Mouse (Mus musculus): Measurements from ENCODE around the gene Fsd1l.

Gene Fsd1l

GRCm38 (mm10) chr4:53631316-53632010 is at the start of gene Fsd1l:
Fsd1l (plus strand) TSS chr4:53631471.
- DNase-seq (ENCODE audit: extremely low spot score) = peak; percentile 78

DNA sequence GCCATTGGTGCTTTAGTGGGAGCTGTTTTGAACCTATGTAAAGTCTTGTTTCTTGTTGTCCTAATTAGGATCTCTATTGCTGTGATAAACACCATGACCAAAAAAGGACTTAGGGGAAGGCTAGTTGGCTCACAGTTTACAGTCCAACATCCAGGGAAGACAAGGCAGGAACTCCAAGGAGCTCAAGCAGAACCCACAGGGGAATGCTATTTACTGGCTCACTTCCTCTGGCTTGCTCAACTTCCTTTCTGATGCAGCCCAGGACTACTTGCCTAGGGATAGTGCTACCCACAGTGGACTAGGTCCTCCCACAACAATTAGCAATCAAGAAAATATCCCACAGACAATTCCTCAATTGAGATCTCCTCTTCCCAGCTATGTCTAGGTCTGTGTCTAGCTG is 43.6 kb upstream of the Fsd1l start:
- no peak for DNase-seq (ENCODE audit: extremely low spot score)

GRCm38 (mm10) chr4:53588936-53589335 is 42.3 kb upstream of the Fsd1l start:
- DNase-seq (ENCODE audit: extremely low spot score) = no peak

GRCm38 (mm10) chr4:53589466-53589865 is 41.8 kb upstream of the Fsd1l start:
- DNase-seq (ENCODE audit: extremely low spot score) = no peak

DNA sequence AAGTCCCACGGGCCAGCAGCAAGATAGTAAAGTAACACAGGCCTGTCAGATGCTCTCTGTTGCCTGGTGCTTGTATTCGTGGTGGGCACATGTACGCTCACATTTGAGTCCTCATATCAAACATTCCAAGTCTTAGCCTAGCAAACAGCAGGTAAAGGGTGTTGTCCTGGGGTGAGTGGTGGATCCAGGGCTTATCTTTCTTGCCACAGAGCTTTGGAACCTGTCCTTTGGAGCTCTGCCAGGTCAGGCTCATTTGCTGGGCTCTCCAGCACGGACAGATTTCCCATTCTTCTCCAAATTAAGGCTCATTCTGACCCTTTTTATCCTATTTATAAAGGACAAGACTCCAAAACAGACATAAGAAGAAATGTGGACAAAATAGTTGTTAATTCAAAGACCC is 41.1 kb upstream of the Fsd1l start:
- DNase-seq (ENCODE audit: extremely low spot score) = no peak

DNA sequence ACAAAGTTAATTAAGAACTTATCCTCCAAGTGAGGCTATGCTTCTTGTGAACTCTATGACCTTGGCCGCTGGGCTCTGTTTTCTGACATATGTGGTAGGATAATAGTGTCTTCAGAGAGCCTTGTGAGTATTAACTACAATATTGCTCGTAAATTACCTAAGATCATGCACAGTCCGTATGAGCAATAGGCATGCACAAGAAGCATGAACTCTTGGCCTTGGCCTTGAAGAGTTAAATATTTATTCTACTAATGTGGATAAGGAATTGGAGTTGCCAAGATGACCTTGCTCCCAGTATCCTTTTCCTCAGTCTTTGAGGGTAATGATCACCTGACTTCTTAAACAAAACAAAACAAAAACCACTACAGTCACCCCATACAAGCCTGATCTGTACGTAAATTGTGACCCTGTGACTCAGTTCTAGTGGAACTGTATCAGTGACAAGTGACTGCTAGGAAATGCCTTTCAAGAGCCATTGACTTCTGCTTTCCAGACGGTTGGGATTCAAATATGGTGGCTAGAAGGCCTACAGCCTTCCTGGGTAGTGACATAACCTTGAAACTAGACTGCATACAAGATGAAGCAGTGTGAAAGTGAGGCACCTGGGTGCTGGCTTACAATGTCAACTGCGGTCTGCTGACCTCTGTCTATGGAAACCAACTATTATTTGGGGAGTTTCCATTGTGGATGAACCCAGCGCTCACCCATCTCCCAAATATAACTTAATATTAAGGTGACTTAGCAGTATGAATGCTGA is 40.4 kb upstream of the Fsd1l start:
- DNase-seq (ENCODE audit: extremely low spot score) = no peak

GRCm38 (mm10) chr4:53591536-53591935 is 39.7 kb upstream of the Fsd1l start:
- no peak for DNase-seq (ENCODE audit: extremely low spot score)

DNA sequence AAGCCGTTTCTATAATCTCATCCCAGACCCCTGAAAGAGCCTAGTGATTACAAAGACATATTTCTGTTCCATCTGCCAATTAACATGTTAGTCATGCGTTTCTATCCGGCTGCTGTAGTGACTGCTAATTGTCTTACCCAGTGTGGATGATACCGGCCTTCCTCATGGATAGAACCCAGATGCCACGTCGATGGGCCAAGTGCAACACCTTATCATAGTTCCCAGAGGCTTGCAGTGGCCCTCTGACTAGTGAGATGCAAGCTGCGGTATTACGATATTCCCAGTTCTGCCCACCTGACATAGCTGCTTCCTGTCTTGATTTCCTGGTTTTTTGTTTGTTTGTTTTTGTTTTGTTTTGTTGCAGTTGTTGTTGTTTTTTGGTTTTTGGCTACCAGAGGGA is 39.3 kb upstream of the Fsd1l start:
- DNase-seq (ENCODE audit: extremely low spot score) = no peak

GRCm38 (mm10) chr4:53592386-53592785 is 38.9 kb upstream of the Fsd1l start:
- DNase-seq (ENCODE audit: extremely low spot score) = no peak

DNA sequence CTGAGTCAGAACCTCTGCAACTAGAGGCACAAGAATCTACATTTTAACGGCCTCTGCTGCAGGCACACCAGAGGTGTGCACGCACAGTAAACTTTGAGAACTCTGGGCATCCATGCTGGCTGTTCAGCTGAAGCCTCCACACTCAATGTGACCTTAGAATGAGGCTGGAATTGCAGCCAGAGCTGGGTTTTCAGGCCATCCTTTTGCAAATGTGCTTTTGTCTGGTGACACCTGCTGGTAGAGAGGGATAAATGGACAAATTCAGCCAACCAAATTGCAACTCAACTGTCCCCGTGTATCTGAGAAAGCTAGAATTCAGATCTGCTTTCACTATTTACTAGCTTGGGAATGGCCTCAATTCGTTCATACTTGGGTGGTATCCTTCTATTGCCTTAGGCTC is 37.1 kb upstream of the Fsd1l start:
- peak; percentile 53 for DNase-seq (ENCODE audit: extremely low spot score)

GRCm38 (mm10) chr4:53595246-53596062 is 35.8 kb upstream of the Fsd1l start:
- DNase-seq (ENCODE audit: extremely low spot score) = no peak

DNA sequence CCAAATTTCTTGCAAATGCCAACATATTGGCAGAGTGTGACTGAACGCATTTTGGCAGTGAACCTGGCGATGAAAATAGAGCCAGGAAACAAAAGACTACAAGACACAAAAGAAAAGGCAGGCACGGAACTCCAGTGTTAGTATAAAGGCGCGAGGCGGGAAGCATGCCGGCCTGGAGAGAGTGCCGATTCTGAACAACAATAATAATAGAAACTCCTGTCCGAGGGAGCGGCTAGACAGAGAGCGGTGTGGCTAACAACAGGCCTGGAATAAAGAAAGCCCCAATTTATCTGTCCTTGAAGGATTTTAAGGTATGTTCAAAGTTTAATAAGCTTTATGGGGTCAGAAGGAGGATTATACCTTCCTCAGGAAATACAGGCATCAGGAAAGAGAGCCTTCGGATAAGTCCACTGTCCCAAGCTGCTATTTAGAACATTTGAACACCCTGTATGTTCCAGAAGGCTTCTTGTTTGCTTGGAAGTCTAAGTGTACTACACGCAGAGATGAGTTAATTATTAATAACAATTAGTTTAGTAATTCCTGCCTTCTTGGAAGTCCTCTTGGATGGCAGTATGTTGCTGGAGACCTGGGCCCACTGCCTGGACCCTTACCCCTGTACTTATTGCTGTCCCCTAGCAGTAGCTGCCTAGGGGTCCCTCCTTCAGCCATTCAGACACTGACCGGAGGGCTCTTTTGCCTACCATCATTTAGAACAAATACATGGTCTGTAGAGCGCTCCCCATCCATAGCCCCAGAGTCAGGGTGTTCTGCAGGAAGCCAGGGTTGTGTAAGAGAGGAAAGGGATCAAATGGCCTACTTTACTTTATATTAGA is 35.0 kb upstream of the Fsd1l start:
- no peak for DNase-seq (ENCODE audit: extremely low spot score)

- no peak for DNase-seq (ENCODE audit: extremely low spot score)
These were observed 30.8 kb upstream of the Fsd1l start for GRCm38 (mm10) chr4:53600462-53600861.

DNA sequence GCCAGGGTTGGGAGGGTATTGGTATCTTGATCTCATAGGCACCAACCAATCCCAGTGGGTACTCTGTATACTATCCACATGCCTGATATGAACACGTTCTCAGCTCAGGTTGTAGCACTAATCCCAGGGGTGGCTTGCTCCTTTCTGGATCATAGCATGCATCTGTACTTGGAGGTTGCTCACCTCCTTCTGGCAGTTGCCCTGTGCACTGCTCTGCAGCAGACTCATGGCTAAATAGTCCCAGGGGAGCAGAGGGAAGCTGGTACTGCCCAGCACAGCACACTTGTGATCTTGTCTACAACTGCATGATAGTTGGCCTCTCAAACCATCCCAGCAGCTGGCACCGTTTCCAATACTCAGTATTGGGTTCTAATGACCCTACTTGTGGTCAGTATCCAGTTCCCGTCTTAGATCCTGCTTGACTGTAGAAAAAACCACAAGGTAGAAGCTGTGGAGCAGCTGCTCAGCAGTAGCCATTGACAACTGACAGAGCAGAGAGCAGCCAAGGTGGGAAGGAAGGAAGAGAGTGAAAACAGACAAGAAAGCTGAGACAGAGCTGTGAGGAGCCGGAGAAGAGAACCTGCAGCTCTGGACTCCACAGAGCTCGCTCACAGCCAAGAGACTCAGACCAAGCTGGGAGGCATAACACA is 16.6 kb upstream of the Fsd1l start:
- no peak for DNase-seq (ENCODE audit: extremely low spot score)

DNA sequence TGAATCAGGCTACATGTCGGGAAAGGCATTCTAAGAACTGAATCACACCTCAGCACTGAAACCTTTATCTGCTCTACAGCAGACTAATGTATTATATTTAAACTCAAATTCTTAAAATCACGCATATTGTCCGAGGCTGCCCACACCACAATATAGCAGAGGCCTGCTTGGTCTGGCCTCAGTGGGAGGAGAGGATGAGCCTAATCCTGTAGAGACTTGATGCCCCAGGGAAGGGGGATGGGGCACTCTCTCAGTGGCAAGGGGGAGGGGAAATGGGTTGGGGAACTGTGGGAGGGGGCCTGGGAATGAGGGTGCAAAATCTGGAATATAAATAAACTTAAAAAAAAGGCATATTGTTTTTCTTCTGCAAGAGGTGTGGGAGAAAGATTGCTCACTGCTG is 13.3 kb upstream of the Fsd1l start:
- DNase-seq (ENCODE audit: extremely low spot score) = no peak

DNA sequence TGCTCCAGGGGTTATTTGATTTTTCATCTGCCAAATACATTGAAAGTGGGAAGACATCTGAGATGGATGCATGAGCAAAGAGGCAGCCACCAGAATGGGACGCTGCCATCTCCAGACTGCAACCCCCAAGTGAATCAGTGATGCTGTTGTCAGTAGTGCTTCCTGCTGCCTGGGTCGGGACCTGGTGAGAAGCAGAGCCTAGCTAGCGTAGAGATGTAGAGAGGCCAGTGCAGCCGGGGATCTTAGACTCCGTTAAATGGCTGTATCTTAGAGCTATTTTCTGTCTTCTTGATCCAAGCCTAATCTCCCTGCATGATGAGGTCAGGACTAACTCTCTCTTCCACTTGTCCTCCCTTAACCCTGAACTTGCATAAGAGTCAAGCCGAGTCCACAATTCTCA is 11.2 kb upstream of the Fsd1l start:
- no peak for DNase-seq (ENCODE audit: extremely low spot score)

DNA sequence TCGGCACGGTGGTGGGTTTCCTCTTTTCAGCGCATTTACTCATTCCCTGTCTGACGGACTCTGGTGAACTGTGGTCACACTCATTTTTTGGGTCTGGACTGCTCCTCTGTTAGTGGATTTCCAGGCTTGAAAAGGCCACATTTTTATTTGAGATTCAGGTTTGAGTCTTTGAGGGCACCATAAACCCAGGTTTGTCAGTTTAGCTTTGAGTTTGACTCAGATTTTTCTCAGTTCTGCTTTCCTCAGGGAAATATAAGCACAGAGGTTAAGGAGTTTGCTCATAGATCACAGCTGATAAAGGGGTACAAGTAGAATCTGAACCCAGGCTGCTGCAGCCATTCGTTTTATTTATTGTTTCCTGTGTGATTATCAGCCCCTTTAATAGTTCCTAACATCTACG is 10.2 kb upstream of the Fsd1l start:
- DNase-seq (ENCODE audit: extremely low spot score) = no peak

DNA sequence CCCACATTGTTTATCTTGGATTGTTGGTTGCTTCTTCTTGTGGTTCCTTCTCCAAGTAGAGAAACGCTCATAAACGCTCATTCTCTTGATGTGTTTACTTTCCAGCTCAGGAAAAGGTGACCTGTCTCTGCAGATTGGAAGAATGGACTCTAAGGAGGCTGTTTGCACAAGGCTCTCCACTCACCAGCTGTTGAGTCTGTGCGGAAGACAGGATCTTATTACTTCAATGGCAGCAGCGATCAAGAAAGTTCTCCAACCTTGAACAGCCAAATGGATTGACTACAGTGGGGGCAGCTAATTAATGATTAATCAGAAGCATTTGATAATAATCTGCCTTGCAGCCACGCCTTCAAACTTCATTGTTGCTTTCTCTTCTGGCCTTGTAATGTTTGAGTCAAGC is 9.8 kb upstream of the Fsd1l start:
- no peak for DNase-seq (ENCODE audit: extremely low spot score)

- DNase-seq (ENCODE audit: extremely low spot score) = no peak
These were observed 7.6 kb upstream of the Fsd1l start for GRCm38 (mm10) chr4:53623711-53624110.

DNA sequence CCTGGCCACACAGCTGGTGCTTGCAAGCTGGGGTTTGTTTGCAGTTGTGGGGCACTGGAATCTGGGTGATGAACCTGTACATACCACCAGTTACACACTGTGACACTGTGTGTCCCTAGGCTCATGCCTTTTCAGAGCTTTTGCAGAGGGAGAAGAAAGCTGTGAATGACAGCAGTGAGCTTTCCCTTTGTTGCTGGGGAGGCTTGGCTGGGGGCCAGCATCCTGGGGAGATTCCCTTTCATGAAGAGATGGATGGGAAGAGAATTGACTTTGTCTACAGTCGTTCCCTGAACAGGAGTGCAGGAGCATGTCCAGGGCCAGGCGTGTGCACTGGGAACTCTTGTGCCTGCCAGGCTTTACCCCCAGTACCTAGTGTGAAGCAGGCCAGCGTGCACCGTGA is 6.5 kb upstream of the Fsd1l start:
- no peak for DNase-seq (ENCODE audit: extremely low spot score)

DNA sequence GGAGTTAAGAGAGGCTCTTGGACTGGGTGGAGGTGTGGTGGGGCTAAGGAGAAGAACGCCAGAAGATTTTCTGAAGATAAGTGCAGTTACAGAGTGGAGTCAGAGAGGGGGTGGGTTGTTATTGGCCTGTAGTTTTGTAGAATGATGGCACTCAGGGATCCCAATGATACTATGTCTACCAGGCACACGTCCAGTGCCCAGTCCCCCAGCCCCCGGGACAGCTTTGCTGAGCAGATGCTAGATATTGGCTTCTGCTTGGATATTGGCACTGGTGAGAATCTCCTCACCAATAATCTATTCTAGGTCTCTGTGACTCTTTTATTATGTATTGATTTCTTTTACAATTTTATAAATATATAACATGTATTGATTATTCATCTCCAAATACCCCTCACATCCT is 6.0 kb upstream of the Fsd1l start:
- no peak for DNase-seq (ENCODE audit: extremely low spot score)
